Mouse (Mus musculus) neutrophil, adult 83 days (primary cell): ENCODE measurements around the gene Hist1h2aa. TPM values are rescaled to one million over a fixed set of nuclear protein-coding genes. Genes with fewer than 3 reads are reported as not detected.

Experiments
- total RNA-seq, 2 experiments: library from RNA; stranded (reverse); gene quantifications; one replicate each; pipeline ENCODE4 v1.2.4; 2023

Gene Hist1h2aa
- not detected for total RNA-seq

DNA sequence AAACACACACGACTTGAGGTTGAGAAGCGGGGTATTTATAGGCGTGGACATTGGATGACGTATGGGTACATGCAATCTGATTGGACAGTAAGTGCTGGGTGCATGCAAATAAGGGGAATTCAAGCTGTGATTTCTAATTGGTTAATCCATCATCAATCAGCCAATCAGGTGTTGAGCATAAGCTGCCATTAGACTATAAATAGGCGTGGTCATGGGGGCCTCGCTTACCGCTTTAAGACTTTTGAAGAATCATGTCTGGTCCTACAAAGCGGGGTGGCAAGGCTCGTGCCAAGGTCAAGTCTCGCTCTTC lies at the start of gene Hist1h2aa:
TSS of gene Hist1h2aa (plus strand) at position 252 of the 310 bp plus-strand sequence.

DNA sequence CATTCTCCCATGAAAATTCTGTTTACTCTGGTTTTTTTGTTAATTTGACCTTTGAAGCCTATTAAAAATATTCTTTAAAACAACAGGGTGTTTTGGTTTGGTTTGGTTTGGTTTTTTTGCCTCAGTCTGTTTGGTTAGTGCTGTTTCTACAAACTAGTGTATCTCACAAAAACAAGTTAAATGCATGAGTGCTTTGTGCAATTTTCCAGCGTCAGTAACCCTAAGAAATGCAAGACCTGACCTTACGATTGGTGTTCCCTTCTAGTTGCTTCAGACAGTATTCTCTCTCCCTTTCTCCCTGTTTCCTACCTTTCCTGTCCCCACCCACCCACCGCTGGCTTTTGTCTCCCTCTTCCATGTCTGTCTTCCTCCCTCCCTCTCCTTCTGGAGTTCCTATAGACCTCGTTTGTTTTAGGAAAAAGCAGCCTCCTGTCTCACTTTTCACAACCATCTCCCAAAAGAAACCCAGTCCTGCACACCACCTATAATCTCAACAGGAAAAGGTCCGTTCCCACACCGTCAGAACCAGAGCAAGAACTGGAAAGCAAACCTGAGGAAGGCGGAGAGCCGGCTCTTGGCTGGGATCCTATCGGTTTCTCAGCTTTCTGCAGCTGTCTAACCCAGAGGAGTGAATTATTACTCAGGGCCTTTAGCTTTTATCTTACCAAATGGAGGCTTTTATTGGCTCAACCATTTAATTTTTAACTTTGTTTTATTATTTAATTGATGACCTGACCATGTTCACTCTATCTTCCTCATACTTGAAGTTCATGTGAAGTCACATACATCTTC lies 19.7 kb upstream of the Hist1h2aa start, which contains the start of gene Slc17a4:
TSS of gene Slc17a4 (minus strand) at position 634 of the 792 bp plus-strand sequence.

DNA sequence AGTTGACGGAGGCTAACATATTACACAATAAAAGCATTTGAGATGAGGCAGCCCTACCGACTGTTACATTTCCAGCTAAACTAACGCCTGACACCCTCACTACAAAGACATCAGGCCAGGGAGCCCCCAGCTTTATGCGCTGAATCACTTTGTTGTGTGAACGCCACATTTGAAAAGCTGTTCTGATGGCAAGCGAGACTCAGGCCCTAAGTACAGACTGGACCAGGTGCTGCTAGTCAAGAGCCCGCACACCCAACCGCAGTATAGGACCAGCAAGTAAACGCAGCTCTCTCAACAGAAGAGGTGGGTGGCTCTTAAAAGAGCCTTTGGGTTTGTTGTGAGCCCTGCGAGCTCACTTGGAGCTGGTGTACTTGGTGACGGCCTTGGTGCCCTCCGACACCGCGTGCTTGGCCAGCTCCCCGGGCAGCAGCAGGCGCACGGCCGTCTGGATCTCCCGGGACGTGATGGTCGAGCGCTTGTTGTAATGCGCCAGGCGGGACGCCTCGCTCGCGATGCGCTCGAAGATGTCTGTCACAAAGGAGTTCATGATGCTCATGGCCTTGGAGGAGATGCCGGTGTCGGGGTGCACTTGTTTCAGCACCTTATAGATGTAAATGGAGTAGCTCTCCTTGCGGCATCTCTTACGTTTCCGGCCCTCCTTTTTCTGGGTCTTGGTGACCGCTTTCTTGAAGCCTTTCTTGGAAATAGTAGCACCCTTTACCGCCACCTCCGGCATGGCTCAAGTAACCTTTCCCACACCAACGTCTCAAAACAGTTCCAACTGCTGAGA lies 646 bp upstream of the Hist1h2aa start, which contains the start of gene Hist1h2ba:
TSS of gene Hist1h2ba (minus strand) at position 736 of the 790 bp plus-strand sequence.

Other genes starting within 250 kb of the Hist1h2aa start
- gene Hist1h1t, start 238.6 kb upstream of the Hist1h2aa start, total RNA-seq, result 1 to 10 TPM; 2.5 to 2.9 TPM
- 100 to 1,000 TPM; 435 to 497 TPM for gene Hist1h4c, start 236.0 kb upstream of the Hist1h2aa start, total RNA-seq
- gene Hfe, start 223.6 kb upstream of the Hist1h2aa start, total RNA-seq, result 1 to 10 TPM; 7.5 to 7.9 TPM
- gene Hist1h1c, start 195.7 kb upstream of the Hist1h2aa start, total RNA-seq, result 1,000 to 10,000 TPM; 1,583 to 1,684 TPM
- 100 to 1,000 TPM; 649 to 655 TPM for gene Hist1h3c, start 188.9 kb upstream of the Hist1h2aa start, total RNA-seq
- gene Hist1h2bb, start 187.7 kb upstream of the Hist1h2aa start, total RNA-seq, result 1,000 to 10,000 TPM in 1 of 2 experiments, 100 to 1,000 TPM in 1; 938 to 1,011 TPM
- 1,000 to 10,000 TPM; 1,348 to 1,643 TPM for gene Hist1h2ab, start 183.3 kb upstream of the Hist1h2aa start, total RNA-seq
- 1,000 to 10,000 TPM; 1,578 to 1,719 TPM for gene Hist1h3b, start 182.2 kb upstream of the Hist1h2aa start, total RNA-seq
- gene Hist1h4b, start 177.4 kb upstream of the Hist1h2aa start, total RNA-seq, result 100 to 1,000 TPM; 697 to 823 TPM
- 100 to 1,000 TPM; 542 to 645 TPM for gene Hist1h4a, start 173.2 kb upstream of the Hist1h2aa start, total RNA-seq
- gene Hist1h3a, start 172.1 kb upstream of the Hist1h2aa start, total RNA-seq, result 100 to 1,000 TPM; 941 to 991 TPM
- gene Hist1h1a, start 170.8 kb upstream of the Hist1h2aa start, total RNA-seq, result 100 to 1,000 TPM; 476 to 542 TPM
- not detected for gene Trim38, start 164.5 kb upstream of the Hist1h2aa start, total RNA-seq
- gene Slc17a2, start 127.5 kb upstream of the Hist1h2aa start, total RNA-seq, result not detected
- gene Slc17a3, start 95.0 kb upstream of the Hist1h2aa start, total RNA-seq, result not detected
- gene Slc17a1, start 66.7 kb upstream of the Hist1h2aa start, total RNA-seq, result not detected
- gene Slc17a4, start 19.5 kb upstream of the Hist1h2aa start, total RNA-seq, result not detected
- gene Hist1h2ba, start 306 bp upstream of the Hist1h2aa start, total RNA-seq, result not detected
- gene Scgn, start 56.8 kb downstream of the Hist1h2aa start, total RNA-seq, result not detected